Mouse (Mus musculus): Measurements from ENCODE around the gene Sprr2k. TPM values are rescaled to one million over a fixed set of nuclear protein-coding genes. Genes with fewer than 3 reads are reported as not detected.

The Sprr2k gene
- polyA plus RNA-seq (2014; fragmentation: Nextera tagmentation; extraction: Ambion mirVana) = not detected in 2 replicates

DNA sequence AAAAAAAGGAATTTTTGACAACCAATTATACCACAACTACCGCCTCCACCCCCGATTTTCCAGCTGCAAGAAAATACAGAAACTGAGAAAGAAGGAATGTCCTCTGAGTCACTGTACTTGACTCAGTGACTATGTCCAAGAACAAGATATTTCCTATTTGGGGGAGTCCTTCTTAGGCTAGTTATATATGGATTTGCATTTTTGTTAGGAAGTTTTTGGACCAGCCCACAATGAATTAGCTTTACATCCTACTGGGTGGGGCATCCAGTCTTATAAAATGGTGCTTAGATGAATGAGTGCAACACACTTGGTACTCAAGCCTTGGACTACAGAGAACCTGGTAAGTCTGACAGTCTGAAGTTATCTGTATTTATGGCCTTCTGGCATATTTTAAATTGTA is at the start of gene Sprr2k:
Gene Sprr2k (plus strand): TSS at position 301 of the 400 bp plus-strand sequence.
- H3K4me2 ChIP-seq (replicated peaks; ENCODE audit: low read depth, low read length) = no peak within 1 kb of the TSS
- no peak for ATAC-seq (ENCODE audit: insufficient number of reproducible peaks, insufficient read depth, low FRiP score, low read depth)
- H3K4me3 ChIP-seq (ENCODE audit: low read depth, low read length) = no peak within 1 kb of the TSS
- no peaks in the 10 kb centered on the region for H3K4me1 ChIP-seq (ENCODE audit: control insufficient read depth, insufficient read depth, low read length)
- H3K27me3 ChIP-seq (ENCODE audit: control insufficient read depth, insufficient read depth, low read length) = no peaks in the 10 kb centered on the region
- H3K27ac ChIP-seq (ENCODE audit: low read length) = no peak within 1 kb of the TSS
- no peaks in the 10 kb centered on the region for H3K9me3 ChIP-seq (ENCODE audit: control insufficient read depth, low read depth, low read length)
- H3K36me3 ChIP-seq (ENCODE audit: control insufficient read depth, insufficient read depth, low read length) = no peaks in the 10 kb centered on the region
- H3K9ac ChIP-seq (replicated peaks; ENCODE audit: low read depth, low read length) = no peak within 1 kb of the TSS
- WGBS = 87% methylated on average over 2 of the region's 2 CpGs

DNA sequence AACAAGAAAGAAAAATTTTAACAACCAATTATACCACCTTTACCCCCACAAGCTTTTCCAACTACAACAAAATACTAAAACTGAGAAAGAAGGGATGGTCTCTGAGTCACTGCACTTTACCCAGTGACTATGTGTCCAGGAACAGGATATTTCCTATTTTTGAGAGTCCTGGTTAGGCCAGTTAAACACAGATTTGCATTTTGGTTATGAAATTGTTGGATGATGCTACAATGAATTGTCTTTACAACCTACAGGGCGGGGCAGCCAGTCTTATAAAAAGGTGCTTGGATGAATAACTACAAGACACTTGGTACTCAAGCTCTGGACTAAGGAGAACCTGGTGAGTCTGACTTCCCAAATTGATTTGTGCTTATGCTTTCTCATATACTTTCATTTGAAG is 47.0 kb upstream of the Sprr2k start, which contains the start of gene Sprr2h:
Gene Sprr2h (plus strand): TSS at position 301 of the 400 bp plus-strand sequence.
- no peak for ATAC-seq (ENCODE audit: insufficient number of reproducible peaks, insufficient read depth, low FRiP score, low read depth)
- no peak within 1 kb of the TSS for H3K9ac ChIP-seq (replicated peaks; ENCODE audit: low read depth, low read length)
- 82% methylated on average over 1 of the region's 1 CpGs for whole genome bisulfite sequencing
- H3K4me2 ChIP-seq (replicated peaks; ENCODE audit: low read depth, low read length) = no peak within 1 kb of the TSS
- no peak within 1 kb of the TSS for H3K27ac ChIP-seq (ENCODE audit: low read length)
- H3K4me1 ChIP-seq (ENCODE audit: control insufficient read depth, insufficient read depth, low read length) = no peaks in the 10 kb centered on the region
- no peak within 1 kb of the TSS for H3K4me3 ChIP-seq (ENCODE audit: low read depth, low read length)
- no peaks in the 10 kb centered on the region for H3K36me3 ChIP-seq (ENCODE audit: control insufficient read depth, insufficient read depth, low read length)
- H3K9me3 ChIP-seq (ENCODE audit: control insufficient read depth, low read depth, low read length) = no peaks in the 10 kb centered on the region
- no peaks in the 10 kb centered on the region for H3K27me3 ChIP-seq (ENCODE audit: control insufficient read depth, insufficient read depth, low read length)

DNA sequence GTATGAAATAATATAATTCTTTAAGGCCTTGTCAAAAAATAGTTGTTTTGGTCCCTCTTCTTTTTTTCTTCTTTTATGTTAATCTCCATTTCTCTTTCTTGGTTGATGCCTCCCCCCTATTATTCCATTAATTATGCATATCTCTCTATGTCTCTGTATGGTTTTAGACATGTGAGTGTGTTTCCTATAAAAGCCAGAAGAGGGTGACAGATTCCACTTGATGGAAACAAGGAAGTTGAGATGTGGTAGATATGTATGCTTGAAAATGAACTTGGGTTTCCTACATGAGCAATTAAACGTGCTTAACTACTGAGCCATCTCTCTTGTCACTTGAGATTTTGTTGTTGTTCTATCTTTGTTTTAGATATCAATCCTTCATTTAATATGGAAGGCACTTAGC is 38.1 kb upstream of the Sprr2k start:
- no peak overlapping the region for H3K4me3 ChIP-seq (ENCODE audit: low read depth, low read length)
- no peak overlapping the region for H3K9ac ChIP-seq (replicated peaks; ENCODE audit: low read depth, low read length)
- no peaks in the 10 kb centered on the region for H3K27me3 ChIP-seq (ENCODE audit: control insufficient read depth, insufficient read depth, low read length)
- H3K4me2 ChIP-seq (replicated peaks; ENCODE audit: low read depth, low read length) = no peak overlapping the region
- H3K27ac ChIP-seq (ENCODE audit: low read length) = no peak overlapping the region
- no peaks in the 10 kb centered on the region for H3K9me3 ChIP-seq (ENCODE audit: control insufficient read depth, low read depth, low read length)
- H3K4me1 ChIP-seq (ENCODE audit: control insufficient read depth, insufficient read depth, low read length) = no peaks in the 10 kb centered on the region
- 45% methylated on average over 1 of the region's 1 CpGs for WGBS
- no peak for ATAC-seq (ENCODE audit: insufficient number of reproducible peaks, insufficient read depth, low FRiP score, low read depth)
- H3K36me3 ChIP-seq (ENCODE audit: control insufficient read depth, insufficient read depth, low read length) = no peaks in the 10 kb centered on the region

DNA sequence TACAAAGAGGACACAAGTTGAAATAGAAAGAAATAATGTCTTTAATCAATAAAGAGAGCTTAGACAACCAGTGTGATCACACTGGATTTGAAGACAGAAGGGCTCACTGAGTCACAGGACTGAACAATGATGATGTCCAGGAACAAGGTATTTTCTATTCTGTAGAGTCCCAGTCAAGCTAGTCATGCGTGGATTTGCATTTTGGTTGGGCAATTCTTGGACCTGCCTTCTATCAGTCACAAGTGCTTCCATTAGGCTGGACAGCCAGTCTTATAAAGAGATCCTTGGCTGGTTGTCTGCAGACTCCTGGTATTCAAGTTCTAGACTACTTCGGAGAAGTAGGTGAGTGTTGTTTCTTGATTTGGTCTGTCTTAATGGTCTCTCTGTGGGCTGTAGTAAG is 24.7 kb upstream of the Sprr2k start, which contains the start of gene Sprr2i:
Gene Sprr2i (plus strand): TSS at position 301 of the 400 bp plus-strand sequence.
- no peak within 1 kb of the TSS for H3K9ac ChIP-seq (replicated peaks; ENCODE audit: low read depth, low read length)
- 84% methylated on average over 2 of the region's 2 CpGs for WGBS
- H3K4me2 ChIP-seq (replicated peaks; ENCODE audit: low read depth, low read length) = no peak within 1 kb of the TSS
- H3K27ac ChIP-seq (ENCODE audit: low read length) = no peak within 1 kb of the TSS
- no peak for ATAC-seq (ENCODE audit: insufficient number of reproducible peaks, insufficient read depth, low FRiP score, low read depth)
- H3K27me3 ChIP-seq (ENCODE audit: control insufficient read depth, insufficient read depth, low read length) = no peaks in the 10 kb centered on the region
- no peaks in the 10 kb centered on the region for H3K9me3 ChIP-seq (ENCODE audit: control insufficient read depth, low read depth, low read length)
- H3K4me1 ChIP-seq (ENCODE audit: control insufficient read depth, insufficient read depth, low read length) = no peaks in the 10 kb centered on the region
- no peak within 1 kb of the TSS for H3K4me3 ChIP-seq (ENCODE audit: low read depth, low read length)
- H3K36me3 ChIP-seq (ENCODE audit: control insufficient read depth, insufficient read depth, low read length) = no peaks in the 10 kb centered on the region

DNA sequence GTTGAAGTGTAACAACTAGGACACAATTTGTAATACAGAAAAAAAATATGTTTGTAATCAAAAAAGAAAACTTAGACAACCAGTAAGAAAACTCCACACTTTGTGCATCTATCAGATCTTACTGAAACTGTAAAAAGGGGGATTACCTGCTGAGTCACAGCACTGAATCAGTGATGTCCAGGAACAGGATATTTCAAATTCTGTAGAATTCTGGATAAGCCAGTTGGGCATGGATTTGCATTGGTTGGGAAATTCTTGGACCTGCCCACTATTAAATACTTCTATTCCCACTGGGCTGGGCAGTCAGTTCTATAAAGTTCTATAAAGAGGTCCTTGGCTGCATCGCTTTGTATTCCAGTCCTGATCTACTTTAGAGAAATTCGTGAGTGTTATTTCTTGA is 14.6 kb upstream of the Sprr2k start, which contains the start of gene Sprr2j-ps:
Gene Sprr2j-ps (plus strand): TSS at position 301 of the 400 bp plus-strand sequence.
- Histone ChIP-seq H3K4me1 (ENCODE audit: control insufficient read depth, insufficient read depth, low read length) (no peaks in the 10 kb centered on the region), H3K9ac (replicated peaks; ENCODE audit: low read depth, low read length) (no peak within 1 kb of the TSS), H3K27me3 (ENCODE audit: control insufficient read depth, insufficient read depth, low read length) (no peaks in the 10 kb centered on the region), H3K4me3 (ENCODE audit: low read depth, low read length) (no peak within 1 kb of the TSS), H3K9me3 (ENCODE audit: control insufficient read depth, low read depth, low read length) (no peaks in the 10 kb centered on the region), H3K4me2 (replicated peaks; ENCODE audit: low read depth, low read length) (no peak within 1 kb of the TSS), H3K36me3 (ENCODE audit: control insufficient read depth, insufficient read depth, low read length) (no peaks in the 10 kb centered on the region), H3K27ac (ENCODE audit: low read length) (no peak within 1 kb of the TSS)
- ATAC-seq (ENCODE audit: insufficient number of reproducible peaks, insufficient read depth, low FRiP score, low read depth) = no peak
- WGBS = 90% methylated on average over 2 of the region's 2 CpGs

DNA sequence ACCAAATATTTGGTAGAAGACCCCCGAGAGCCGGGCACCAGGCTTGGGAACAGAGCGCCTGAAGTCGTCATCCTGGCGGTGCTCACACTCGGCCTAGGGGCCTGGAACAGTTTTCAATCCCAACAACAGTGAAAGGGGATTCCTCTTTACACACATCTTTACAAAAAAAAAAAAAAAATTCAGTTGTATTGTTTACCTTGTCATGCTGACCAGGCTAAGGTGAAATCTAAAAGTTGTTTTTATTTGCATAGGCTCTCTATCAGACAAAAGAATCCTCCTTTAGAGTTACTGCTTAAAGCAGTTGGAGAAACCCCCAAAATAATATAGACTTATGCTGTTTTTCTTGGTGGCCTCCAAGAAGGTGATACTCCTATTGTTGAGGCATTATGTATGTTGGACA is 3.1 kb upstream of the Sprr2k start, which contains the start of gene Gm9774:
Gene Gm9774 (minus strand): TSS at position 101 of the 400 bp plus-strand sequence.
- 92% methylated on average over 6 of the region's 6 CpGs for WGBS
- Histone ChIP-seq H3K27me3 (ENCODE audit: control insufficient read depth, insufficient read depth, low read length) (no peaks in the 10 kb centered on the region), H3K4me3 (ENCODE audit: low read depth, low read length) (no peak within 1 kb of the TSS), H3K4me2 (replicated peaks; ENCODE audit: low read depth, low read length) (no peak within 1 kb of the TSS), H3K36me3 (ENCODE audit: control insufficient read depth, insufficient read depth, low read length) (no peaks in the 10 kb centered on the region), H3K4me1 (ENCODE audit: control insufficient read depth, insufficient read depth, low read length) (no peaks in the 10 kb centered on the region), H3K9ac (replicated peaks; ENCODE audit: low read depth, low read length) (no peak within 1 kb of the TSS), H3K27ac (ENCODE audit: low read length) (no peak within 1 kb of the TSS), H3K9me3 (ENCODE audit: control insufficient read depth, low read depth, low read length) (no peaks in the 10 kb centered on the region)
- ATAC-seq (ENCODE audit: insufficient number of reproducible peaks, insufficient read depth, low FRiP score, low read depth) = no peak

DNA sequence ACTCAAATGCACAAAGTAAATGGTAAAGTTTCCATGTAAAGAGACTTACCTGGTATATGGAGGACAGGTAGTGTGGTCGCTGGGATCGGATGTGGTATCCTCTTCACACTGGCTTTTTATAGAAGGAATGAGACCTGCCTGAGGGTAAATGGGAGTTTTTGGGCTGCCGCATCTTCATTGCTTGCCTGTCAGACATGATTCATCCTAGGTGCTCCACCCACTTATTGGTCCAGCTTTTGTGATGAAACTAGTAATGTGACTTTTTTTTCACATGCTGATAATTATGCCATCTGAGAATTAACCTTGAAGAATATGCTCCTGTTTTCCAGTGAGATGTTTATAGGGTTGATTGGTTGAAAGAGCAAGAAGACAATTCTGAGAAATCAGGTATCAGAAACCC is 6.3 kb downstream of the Sprr2k start, which contains the start of gene Sprr1b:
Gene Sprr1b (minus strand): TSS at position 101 of the 400 bp plus-strand sequence.
- Histone ChIP-seq H3K9me3 (ENCODE audit: control insufficient read depth, low read depth, low read length) (no peaks in the 10 kb centered on the region), H3K4me2 (replicated peaks; ENCODE audit: low read depth, low read length) (no peak within 1 kb of the TSS), H3K36me3 (ENCODE audit: control insufficient read depth, insufficient read depth, low read length) (no peaks in the 10 kb centered on the region), H3K27ac (ENCODE audit: low read length) (no peak within 1 kb of the TSS), H3K4me1 (ENCODE audit: control insufficient read depth, insufficient read depth, low read length) (no peaks in the 10 kb centered on the region), H3K4me3 (ENCODE audit: low read depth, low read length) (no peak within 1 kb of the TSS), H3K9ac (replicated peaks; ENCODE audit: low read depth, low read length) (no peak within 1 kb of the TSS), H3K27me3 (ENCODE audit: control insufficient read depth, insufficient read depth, low read length) (no peaks in the 10 kb centered on the region)
- 81% methylated on average over 3 of the region's 3 CpGs for WGBS
- ATAC-seq (ENCODE audit: insufficient number of reproducible peaks, insufficient read depth, low FRiP score, low read depth) = no peak

DNA sequence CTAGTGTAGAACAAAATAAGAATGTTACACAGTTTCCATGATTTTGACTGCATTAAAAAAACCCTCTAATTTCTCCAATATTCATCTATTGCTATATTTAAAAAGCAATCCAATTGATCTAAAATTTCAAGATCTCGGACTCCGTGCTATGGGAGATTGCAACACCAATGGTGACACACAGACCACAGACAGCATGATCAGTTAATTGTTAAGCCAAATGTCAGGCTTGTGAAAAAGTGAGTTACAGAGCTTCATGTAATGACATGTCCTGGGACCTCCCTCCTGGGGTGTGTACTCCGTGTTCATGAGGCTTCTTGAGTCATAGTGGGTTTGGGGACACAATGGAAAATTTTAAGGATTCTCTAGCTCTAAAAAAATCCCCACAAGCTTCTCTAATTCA is 7.8 kb downstream of the Sprr2k start:
- 78% methylated on average over 3 of the region's 3 CpGs for WGBS

DNA sequence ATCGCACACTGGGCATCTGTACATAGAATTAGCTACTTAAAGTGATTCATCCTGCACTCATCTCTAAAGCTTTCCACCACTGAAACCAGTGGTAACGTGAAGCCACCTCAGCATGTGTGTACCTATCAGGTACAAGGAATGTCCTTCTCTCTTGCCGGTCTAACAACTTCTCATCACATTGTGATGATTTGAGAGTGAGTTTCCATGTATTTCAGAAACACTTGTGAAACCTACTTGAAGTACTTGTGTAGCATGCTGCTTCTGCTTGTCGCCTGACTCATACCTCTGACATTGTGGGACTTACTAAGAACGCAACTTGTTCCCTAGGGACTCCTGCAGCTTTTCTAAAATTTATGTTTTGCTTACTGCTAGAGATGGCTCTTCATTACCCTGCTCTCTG is 22.8 kb downstream of the Sprr2k start:
- Histone ChIP-seq H3K27me3 (ENCODE audit: control insufficient read depth, insufficient read depth, low read length) (no peaks in the 10 kb centered on the region), H3K4me3 (ENCODE audit: low read depth, low read length) (no peak overlapping the region), H3K36me3 (ENCODE audit: control insufficient read depth, insufficient read depth, low read length) (no peaks in the 10 kb centered on the region), H3K27ac (ENCODE audit: low read length) (no peak overlapping the region), H3K9me3 (ENCODE audit: control insufficient read depth, low read depth, low read length) (no peaks in the 10 kb centered on the region), H3K4me2 (replicated peaks; ENCODE audit: low read depth, low read length) (no peak overlapping the region), H3K9ac (replicated peaks; ENCODE audit: low read depth, low read length) (no peak overlapping the region), H3K4me1 (ENCODE audit: control insufficient read depth, insufficient read depth, low read length) (no peaks in the 10 kb centered on the region)
- WGBS = 85% methylated on average over 5 of the region's 5 CpGs
- ATAC-seq (ENCODE audit: insufficient number of reproducible peaks, insufficient read depth, low FRiP score, low read depth) = no peak

More for the DNA sequence above, 7.8 kb downstream of the Sprr2k start:
- no peak overlapping the region for H3K4me3 ChIP-seq (ENCODE audit: low read depth, low read length)
- no peak overlapping the region for H3K27ac ChIP-seq (ENCODE audit: low read length)
- no peak for ATAC-seq (ENCODE audit: insufficient number of reproducible peaks, insufficient read depth, low FRiP score, low read depth)
- H3K9me3 ChIP-seq (ENCODE audit: control insufficient read depth, low read depth, low read length) = no peaks in the 10 kb centered on the region
- H3K36me3 ChIP-seq (ENCODE audit: control insufficient read depth, insufficient read depth, low read length) = no peaks in the 10 kb centered on the region
- no peaks in the 10 kb centered on the region for H3K4me1 ChIP-seq (ENCODE audit: control insufficient read depth, insufficient read depth, low read length)
- H3K4me2 ChIP-seq (replicated peaks; ENCODE audit: low read depth, low read length) = no peak overlapping the region
- no peaks in the 10 kb centered on the region for H3K27me3 ChIP-seq (ENCODE audit: control insufficient read depth, insufficient read depth, low read length)
- no peak overlapping the region for H3K9ac ChIP-seq (replicated peaks; ENCODE audit: low read depth, low read length)
